ENCODE assay signal across 10 mouse cellular contexts in genomic region chr8:92678407-92678806, GRCm38 (mm10). TPM values are rescaled to one million over a fixed set of nuclear protein-coding genes. Genes with fewer than 3 reads are reported as not detected.
DNase-seq lines count a peak whose midpoint lies in the region; ATAC-seq lines count a peak whose summit lies in the region.
"Had no signal": no experiment of that assay in that cellular context is flagged by ENCODE, and none has a peak within 500 bp of the region (broad histone marks: within the 10 kb centered on the region; RNA-seq: fewer than 3 reads in every experiment).

No protein-coding gene starts in this region.

- H3K4me3 ChIP-seq in embryonic facial prominence, embryonic 13.5 days: peak overlapping the region; percentile 27
- H3K4me3 ChIP-seq in midbrain, embryonic 11.5 days (ENCODE audit: low read depth, low read length): no peak overlapping the region
- H3K4me3 ChIP-seq: myocyte had no signal

- peak; percentile 9 for DNase-seq in R1 (ENCODE audit: low read depth, low spot score)
- DNase-seq in kidney, adult 8-10 months: peak; percentile 19 to 55
- peak; percentile 93 for DNase-seq in midbrain, embryonic 11.5 days (ENCODE audit: low spot score, missing footprints)
- DNase-seq in gastrocnemius, postnatal 36 days: no peak
- no peak for DNase-seq in gastrocnemius, adult 8-10 months (ENCODE audit: low spot score in 2 of 2)
- no peak for DNase-seq in gastrocnemius, postnatal 25 days
- no peak for DNase-seq in lung, postnatal 10 days
- DNase-seq: thymus, adult 18-20 months had no signal

- ATAC-seq in embryonic facial prominence, embryonic 13.5 days (ENCODE audit: insufficient number of reproducible peaks, insufficient read depth, low FRiP score, low TSS enrichment, low read depth): no peak
- ATAC-seq in midbrain, embryonic 11.5 days (ENCODE audit: low FRiP score): no peak

- no peak overlapping the region for H3K27ac ChIP-seq in embryonic facial prominence, embryonic 13.5 days
- no peak overlapping the region for H3K27ac ChIP-seq in midbrain, embryonic 11.5 days (ENCODE audit: low read depth, low read length)

- intact Hi-C loops in gastrocnemius, postnatal 36 days (cut with DNase I): no loop called here

- H3K4me2 ChIP-seq in embryonic facial prominence, embryonic 13.5 days: peak overlapping the region; percentile 53
- peak overlapping the region; percentile 40 for H3K4me2 ChIP-seq in midbrain, embryonic 11.5 days

- no peaks in the 10 kb centered on the region for H3K9me3 ChIP-seq in embryonic facial prominence, embryonic 13.5 days
- no peaks in the 10 kb centered on the region for H3K9me3 ChIP-seq in midbrain, embryonic 11.5 days (ENCODE audit: control insufficient read depth, low read length)

- peaks cover 86% of the 10 kb centered on the region for H3K27me3 ChIP-seq in embryonic facial prominence, embryonic 13.5 days
- H3K27me3 ChIP-seq in midbrain, embryonic 11.5 days (ENCODE audit: control insufficient read depth, insufficient read depth, low read length): peaks cover 56% of the 10 kb centered on the region

- no peaks in the 10 kb centered on the region for H3K36me3 ChIP-seq in embryonic facial prominence, embryonic 13.5 days
- no peaks in the 10 kb centered on the region for H3K36me3 ChIP-seq in midbrain, embryonic 11.5 days (ENCODE audit: control insufficient read depth, insufficient read depth, low read length)

- 0 out of 2 replicates have a peak overlapping the region, but pooled peaks have one; percentile 49 for H3K9ac ChIP-seq in embryonic facial prominence, embryonic 13.5 days
- H3K9ac ChIP-seq in midbrain, embryonic 11.5 days (ENCODE audit: low read length): peak overlapping the region; percentile 30; the same call in 1 of the 2 replicates

- WGBS in embryonic facial prominence, embryonic 13.5 days: 9% methylated on average over 16 of the region's 16 CpGs
- WGBS in midbrain, embryonic 11.5 days: 11% methylated on average over 16 of the region's 16 CpGs

- H3K4me1 ChIP-seq in embryonic facial prominence, embryonic 13.5 days: peaks cover 28% of the 10 kb centered on the region
- peaks cover 23% of the 10 kb centered on the region for H3K4me1 ChIP-seq in midbrain, embryonic 11.5 days (ENCODE audit: control insufficient read depth, insufficient read depth, low read length)

RNA-seq across cellular contexts. Expression of gene Irx6, which starts 4.3 kb away (rescaled TPM):
- polyA plus RNA-seq in embryonic facial prominence, embryonic 13.5 days (2015; fragmentation: Nextera tagmentation; extraction: Ambion mirVana): 1.0 and 1.1 TPM in 2 replicates
- polyA plus RNA-seq in midbrain, embryonic 11.5 days (2014; fragmentation: Nextera tagmentation; extraction: Ambion mirVana): 2.3 and 2.6 TPM in 2 replicates
- total RNA-seq in gastrocnemius, postnatal 36 days (2021): not detected
- not detected for total RNA-seq in gastrocnemius, adult 8-10 months (2022)
- total RNA-seq in gastrocnemius, postnatal 25 days (2021): not detected
- polyA plus RNA-seq: myocyte had no signal

Comparison
In these comparisons a context has a peak if more than half of its experiments do, and no peak if none do; other contexts are left out.
1. DNase-seq: peak in R1 (single experiment), kidney, adult 8-10 months (2 of 2) and midbrain, embryonic 11.5 days (single experiment); none in gastrocnemius, postnatal 36 days (0 of 2), gastrocnemius, adult 8-10 months (0 of 2), gastrocnemius, postnatal 25 days (single experiment) and lung, postnatal 10 days (single experiment).